Mouse (Mus musculus): ENCODE measurements around the gene Ptprd. TPM values are rescaled to one million over a fixed set of nuclear protein-coding genes. Genes with fewer than 3 reads are reported as not detected.

Gene Ptprd
- total RNA-seq, 1 experiment from 2014 or later = not detected

GRCm38 (mm10) chr4:76368291-76368690 is 1843.5 kb downstream of the Ptprd start:
- ATAC-seq (replicated peaks in 1 of 2; ENCODE audit: insufficient read depth in 1 of 2, low FRiP score in 2 of 2, low TSS enrichment in 1 of 2, low read depth in 1 of 2, poor library complexity in 2 of 2, severe bottlenecking in 2 of 2) = no peak

GRCm38 (mm10) chr4:76367285-76367684 is 1844.5 kb downstream of the Ptprd start:
- no peak for ATAC-seq (replicated peaks in 1 of 2; ENCODE audit: insufficient read depth in 1 of 2, low FRiP score in 2 of 2, low TSS enrichment in 1 of 2, low read depth in 1 of 2, poor library complexity in 2 of 2, severe bottlenecking in 2 of 2)

- no peak for ATAC-seq (replicated peaks in 1 of 2; ENCODE audit: insufficient read depth in 1 of 2, low FRiP score in 2 of 2, low TSS enrichment in 1 of 2, low read depth in 1 of 2, poor library complexity in 2 of 2, severe bottlenecking in 2 of 2)
Observed at GRCm38 (mm10) chr4:76365871-76366270, 1845.9 kb downstream of the Ptprd start.

GRCm38 (mm10) chr4:76361546-76361945 is 1850.2 kb downstream of the Ptprd start:
- no peak for ATAC-seq (replicated peaks in 1 of 2; ENCODE audit: insufficient read depth in 1 of 2, low FRiP score in 2 of 2, low TSS enrichment in 1 of 2, low read depth in 1 of 2, poor library complexity in 2 of 2, severe bottlenecking in 2 of 2)

GRCm38 (mm10) chr4:76354167-76354566 is 1857.6 kb downstream of the Ptprd start:
- ATAC-seq (replicated peaks in 1 of 2; ENCODE audit: insufficient read depth in 1 of 2, low FRiP score in 2 of 2, low TSS enrichment in 1 of 2, low read depth in 1 of 2, poor library complexity in 2 of 2, severe bottlenecking in 2 of 2) = no peak

- ATAC-seq (replicated peaks in 1 of 2; ENCODE audit: insufficient read depth in 1 of 2, low FRiP score in 2 of 2, low TSS enrichment in 1 of 2, low read depth in 1 of 2, poor library complexity in 2 of 2, severe bottlenecking in 2 of 2) = no peak
Observed at GRCm38 (mm10) chr4:76352468-76352867, 1859.3 kb downstream of the Ptprd start.

- no peak for ATAC-seq (replicated peaks in 1 of 2; ENCODE audit: insufficient read depth in 1 of 2, low FRiP score in 2 of 2, low TSS enrichment in 1 of 2, low read depth in 1 of 2, poor library complexity in 2 of 2, severe bottlenecking in 2 of 2)
Observed at GRCm38 (mm10) chr4:76351201-76351979, 1860.4 kb downstream of the Ptprd start.

GRCm38 (mm10) chr4:76350241-76350962 is 1861.4 kb downstream of the Ptprd start:
- no peak for ATAC-seq (replicated peaks in 1 of 2; ENCODE audit: insufficient read depth in 1 of 2, low FRiP score in 2 of 2, low TSS enrichment in 1 of 2, low read depth in 1 of 2, poor library complexity in 2 of 2, severe bottlenecking in 2 of 2)

GRCm38 (mm10) chr4:76344059-76344458 is 1867.7 kb downstream of the Ptprd start:
- no peak for ATAC-seq (replicated peaks in 1 of 2; ENCODE audit: insufficient read depth in 1 of 2, low FRiP score in 2 of 2, low TSS enrichment in 1 of 2, low read depth in 1 of 2, poor library complexity in 2 of 2, severe bottlenecking in 2 of 2)

- ATAC-seq (replicated peaks in 1 of 2; ENCODE audit: insufficient read depth in 1 of 2, low FRiP score in 2 of 2, low TSS enrichment in 1 of 2, low read depth in 1 of 2, poor library complexity in 2 of 2, severe bottlenecking in 2 of 2) = no peak
Observed at GRCm38 (mm10) chr4:76337926-76338325, 1873.8 kb downstream of the Ptprd start.

GRCm38 (mm10) chr4:76327346-76327745 is 1884.4 kb downstream of the Ptprd start:
- ATAC-seq (replicated peaks in 1 of 2; ENCODE audit: insufficient read depth in 1 of 2, low FRiP score in 2 of 2, low TSS enrichment in 1 of 2, low read depth in 1 of 2, poor library complexity in 2 of 2, severe bottlenecking in 2 of 2) = no peak

GRCm38 (mm10) chr4:76325646-76326045 is 1886.1 kb downstream of the Ptprd start:
- no peak for ATAC-seq (replicated peaks in 1 of 2; ENCODE audit: insufficient read depth in 1 of 2, low FRiP score in 2 of 2, low TSS enrichment in 1 of 2, low read depth in 1 of 2, poor library complexity in 2 of 2, severe bottlenecking in 2 of 2)

GRCm38 (mm10) chr4:76324928-76325327 is 1886.8 kb downstream of the Ptprd start:
- no peak for ATAC-seq (replicated peaks in 1 of 2; ENCODE audit: insufficient read depth in 1 of 2, low FRiP score in 2 of 2, low TSS enrichment in 1 of 2, low read depth in 1 of 2, poor library complexity in 2 of 2, severe bottlenecking in 2 of 2)

GRCm38 (mm10) chr4:76324509-76324908 is 1887.3 kb downstream of the Ptprd start:
- ATAC-seq (replicated peaks in 1 of 2; ENCODE audit: insufficient read depth in 1 of 2, low FRiP score in 2 of 2, low TSS enrichment in 1 of 2, low read depth in 1 of 2, poor library complexity in 2 of 2, severe bottlenecking in 2 of 2) = no peak

GRCm38 (mm10) chr4:76319874-76320273 is 1891.9 kb downstream of the Ptprd start:
- ATAC-seq (replicated peaks in 1 of 2; ENCODE audit: insufficient read depth in 1 of 2, low FRiP score in 2 of 2, low TSS enrichment in 1 of 2, low read depth in 1 of 2, poor library complexity in 2 of 2, severe bottlenecking in 2 of 2) = no peak

- no peak for ATAC-seq (replicated peaks in 1 of 2; ENCODE audit: insufficient read depth in 1 of 2, low FRiP score in 2 of 2, low TSS enrichment in 1 of 2, low read depth in 1 of 2, poor library complexity in 2 of 2, severe bottlenecking in 2 of 2)
Observed at GRCm38 (mm10) chr4:76315977-76316376, 1895.8 kb downstream of the Ptprd start.

GRCm38 (mm10) chr4:76313749-76314148 is 1898.0 kb downstream of the Ptprd start:
- no peak for ATAC-seq (replicated peaks in 1 of 2; ENCODE audit: insufficient read depth in 1 of 2, low FRiP score in 2 of 2, low TSS enrichment in 1 of 2, low read depth in 1 of 2, poor library complexity in 2 of 2, severe bottlenecking in 2 of 2)

- ATAC-seq (replicated peaks in 1 of 2; ENCODE audit: insufficient read depth in 1 of 2, low FRiP score in 2 of 2, low TSS enrichment in 1 of 2, low read depth in 1 of 2, poor library complexity in 2 of 2, severe bottlenecking in 2 of 2) = no peak
Observed at GRCm38 (mm10) chr4:76312593-76312992, 1899.2 kb downstream of the Ptprd start.

GRCm38 (mm10) chr4:76305987-76306386 is 1905.8 kb downstream of the Ptprd start:
- ATAC-seq (replicated peaks in 1 of 2; ENCODE audit: insufficient read depth in 1 of 2, low FRiP score in 2 of 2, low TSS enrichment in 1 of 2, low read depth in 1 of 2, poor library complexity in 2 of 2, severe bottlenecking in 2 of 2) = no peak
